ENCODE assay signal across 8 mouse cellular contexts in the genomic region with DNA sequence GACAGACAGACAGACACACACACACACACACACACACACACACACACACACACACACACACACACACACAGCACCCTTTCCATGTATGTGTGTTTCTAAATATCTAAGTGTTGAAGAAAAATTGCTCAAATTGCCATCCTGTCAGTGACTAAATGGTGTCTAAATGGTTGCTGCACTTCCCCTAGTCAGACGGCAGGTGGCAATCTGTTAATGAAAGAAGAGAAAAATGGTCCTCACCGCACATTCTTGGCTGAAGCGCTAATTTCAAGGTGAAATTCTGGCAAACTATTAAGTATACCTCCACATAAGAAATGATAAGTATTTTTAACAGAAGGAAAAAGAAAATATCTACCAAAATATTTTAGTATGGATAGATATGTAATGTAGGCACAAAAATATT. TPM values are rescaled to one million over a fixed set of nuclear protein-coding genes. Genes with fewer than 3 reads are reported as not detected.
DNase-seq lines count a peak whose midpoint lies in the region; ATAC-seq and TF ChIP-seq lines count a peak whose summit lies in the region.

No protein-coding gene starts in this region.

- H3K27ac ChIP-seq in left cerebral cortex, adult 2 months = no peak overlapping the region

- H3K4me2 ChIP-seq in myocyte (ENCODE audit: low read depth) = peak overlapping the region; percentile 13

- peak; percentile 33 for ATAC-seq in activated CD4-positive, CD25-positive, alpha-beta regulatory T cell, adult 4 months
- peak; percentile 61 to 65; a peak in 3 of 4 replicates for ATAC-seq in hematopoietic stem cell, adult 5-6 weeks (replicated peaks in 1 of 2; ENCODE audit: insufficient read depth in 1 of 2, low FRiP score in 2 of 2, low TSS enrichment in 1 of 2, low read depth in 1 of 2, poor library complexity in 2 of 2, severe bottlenecking in 2 of 2)
- ATAC-seq in frontal cortex, adult (ENCODE audit: low TSS enrichment) = no peak

- H3K36me3 ChIP-seq in myocyte (ENCODE audit: control insufficient read depth, insufficient read depth) = no peaks in the 10 kb centered on the region

- no peak overlapping the region for H3ac ChIP-seq in myocyte (ENCODE audit: control insufficient read depth, insufficient read length)

- H3K27me3 ChIP-seq in myocyte (ENCODE audit: control insufficient read depth, insufficient read depth, insufficient read length) = no peaks in the 10 kb centered on the region

- TF ChIP-seq POLR2A in myocyte (IDR thresholded peaks at IDR 0.05; ENCODE audit: insufficient read length, low read depth) = no peak

- H3K4me3 ChIP-seq in left cerebral cortex, adult 2 months = no peak overlapping the region
- no peak overlapping the region for H3K4me3 ChIP-seq in myocyte

- no peaks in the 10 kb centered on the region for H3K79me2 ChIP-seq in myocyte (ENCODE audit: control insufficient read depth, insufficient read depth)

- intact Hi-C loops in left cerebral cortex, adult 2 months (cut with DNase I) = loop anchor here (1.0 to 5.0 kb wide), 4 partner anchors 229 to 957 kb away; partner anchors contain the start of gene Elovl6

- peak; percentile 73 for TF ChIP-seq CTCF in left cerebral cortex, adult 2 months (IDR thresholded peaks at IDR 0.05)

- peak; percentile 45 for DNase-seq in adrenal gland, postnatal 10 days
- DNase-seq in adrenal gland, adult 8-10 months = no peak
- peak; percentile 23 to 38 for DNase-seq in left cerebral cortex, adult 2 months (ENCODE audit: extremely low spot score in 1 of 2, low spot score in 2 of 2)
- no peak for DNase-seq in left cerebral cortex, adult 8-10 months (ENCODE audit: low spot score in 2 of 2)

TF ChIP-seq in myocyte, 11 proteins besides CTCF, POLR2A, EP300 and RAD21:
- TF ChIP-seq MYOG (IDR thresholded peaks at IDR 0.05; ENCODE audit: control insufficient read depth in 1 of 3, insufficient read depth in 1 of 3, insufficient read length in 2 of 3, low read depth in 2 of 3) = no peak
- TF ChIP-seq POLR2AphosphoS2 (IDR thresholded peaks at IDR 0.05; ENCODE audit: insufficient read length, low read depth) = no peak
- TF ChIP-seq MAX (IDR thresholded peaks at IDR 0.05; ENCODE audit: low read depth) = no peak
- no peak for TF ChIP-seq TCF12 (IDR thresholded peaks at IDR 0.05; ENCODE audit: insufficient read depth, poor library complexity, severe bottlenecking)
- TF ChIP-seq E2F4 (IDR thresholded peaks at IDR 0.05; ENCODE audit: insufficient read depth) = no peak
- no peak for TF ChIP-seq CEBPB (IDR thresholded peaks at IDR 0.05; ENCODE audit: insufficient read depth, poor library complexity, severe bottlenecking)
- TF ChIP-seq MYOD1 (IDR thresholded peaks at IDR 0.05; ENCODE audit: control insufficient read depth in 1 of 3, insufficient read length in 2 of 3, low read depth in 2 of 3) = no peak
- TF ChIP-seq SRF (IDR thresholded peaks at IDR 0.05; ENCODE audit: control insufficient read depth, insufficient read length, low read depth) = no peak

RNA-seq across cellular contexts. Expression of gene Enpep, which starts 28.6 kb away (rescaled TPM):
- 10 to 100 TPM in 1 of 2 experiments, 1 to 10 TPM in 1; 9.1 to 11.1 TPM for total RNA-seq in adrenal gland, postnatal 10 days (2021)
- 10 to 100 TPM; 11.5 to 20.7 (median 16.1) TPM for total RNA-seq in adrenal gland, adult 8-10 months (2022)
- total RNA-seq in left cerebral cortex, adult 2 months (2021) = 1 to 10 TPM; 1.7 to 2.0 TPM
- 1 to 10 TPM; 1.3 to 2.0 (median 1.6) TPM for total RNA-seq in left cerebral cortex, adult 8-10 months (2022)
- polyA plus RNA-seq in activated CD4-positive, CD25-positive, alpha-beta regulatory T cell, adult 4 months (2017; shearing (Covaris generic)) = not detected
- 0.35 TPM in 1 of 2 replicates, not detected in the other for total RNA-seq in hematopoietic stem cell, adult 5-6 weeks (2017)
- polyA plus RNA-seq in myocyte (2012; fragmentation: generic; extraction: Trizol) = 0.10 TPM

Comparison
In these comparisons a context has a peak if more than half of its experiments do, and no peak if none do; other contexts are left out.
1. DNase-seq: peak in adrenal gland, postnatal 10 days (single experiment) and left cerebral cortex, adult 2 months (2 of 2); none in adrenal gland, adult 8-10 months (single experiment) and left cerebral cortex, adult 8-10 months (0 of 2).